Mouse (Mus musculus): ENCODE measurements around the gene Gpr88.

- TF ChIP-seq MAFK (IDR thresholded peaks at IDR 0.05; ENCODE audit: insufficient read depth, low read depth, low read length) (no peak), ZNF384 (IDR thresholded peaks at IDR 0.05; ENCODE audit: low read depth, low read length) (no peak), CHD2 (IDR thresholded peaks at IDR 0.05; ENCODE audit: low read depth, low read length) (no peak)
Observed at GRCm38 (mm10) chr3:116263977-116264376, 10.7 kb upstream of the Gpr88 start.

All from ES-E14 (cell line).